Mouse (Mus musculus): Measurements from ENCODE around the gene Nmrk2.

GRCm38 (mm10) chr10:81162318-81162652 is 39.6 kb downstream of the Nmrk2 start:
- TF ChIP-seq POLR2A (IDR thresholded peaks at IDR 0.05; ENCODE audit: control insufficient read depth, low read depth, low read length): no peak
- no peak for TF ChIP-seq CTCF (IDR thresholded peaks at IDR 0.05; ENCODE audit: control insufficient read depth, insufficient read depth, insufficient replicate concordance, low read depth, low read length)

Data from testis, adult 2 months (tissue).